Mouse (Mus musculus): ENCODE data around the gene Epha4. TPM values are rescaled to one million over a fixed set of nuclear protein-coding genes. Genes with fewer than 3 reads are reported as not detected.

Epha4 gene
- polyA plus RNA-seq (2015; fragmentation: Nextera tagmentation; extraction: Ambion mirVana), result 37.9 and 49.8 TPM in 2 replicates

DNA sequence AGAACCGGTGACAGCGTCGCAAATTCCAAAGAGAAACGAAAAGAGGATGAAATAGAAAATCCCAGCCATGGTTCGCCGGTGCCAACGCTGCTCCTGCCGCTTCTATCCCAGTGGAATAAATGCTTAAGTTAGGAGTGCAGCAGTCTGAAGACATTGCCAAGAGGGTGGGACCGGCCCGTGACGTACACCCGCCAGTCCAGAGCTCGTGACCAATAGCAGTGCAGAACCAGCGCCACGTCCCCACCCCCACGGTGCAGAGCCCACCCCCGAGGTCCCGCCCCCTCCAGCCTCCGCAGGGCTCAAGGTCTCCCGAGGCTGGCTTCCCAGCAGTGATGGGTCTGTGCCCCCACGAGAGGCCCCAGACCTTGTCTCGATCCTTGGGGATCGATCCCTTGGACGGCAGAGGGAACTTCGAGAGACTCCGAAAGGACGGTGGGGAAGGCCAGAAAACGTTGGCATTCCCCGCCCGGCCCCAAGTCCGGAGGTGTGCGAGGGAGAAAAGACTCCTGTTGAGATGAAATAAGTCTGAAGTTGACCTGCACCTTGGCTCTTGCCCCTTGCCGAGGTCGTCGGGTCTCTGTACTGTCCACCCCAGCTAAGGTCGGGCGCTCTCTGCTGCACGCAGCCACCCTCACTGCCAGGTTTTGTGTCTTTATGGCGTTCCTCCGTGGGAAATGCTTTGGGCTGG, at the start of gene Epha4:
Epha4 (minus strand) TSS at position 126 of the 688 bp plus-strand sequence.
- no peaks in the 10 kb centered on the region for H3K36me3 ChIP-seq
- peak within 1 kb of the TSS; percentile 68 for H3K4me3 ChIP-seq
- 0 out of 2 replicates have a peak, but pooled peaks cover 2% of the 10 kb centered on the region for H3K27me3 ChIP-seq
- peak; percentile 96 for ATAC-seq (ENCODE audit: low FRiP score, low read depth)
- peak within 1 kb of the TSS; percentile 71 for H3K9ac ChIP-seq
- peak within 1 kb of the TSS; percentile 87 for H3K27ac ChIP-seq (replicated peaks)
- H3K4me1 ChIP-seq (replicated peaks), result peaks cover 27% of the 10 kb centered on the region
- H3K4me2 ChIP-seq, result peak within 1 kb of the TSS; percentile 92
- no peaks in the 10 kb centered on the region for H3K9me3 ChIP-seq
- WGBS, result under 1% methylated on average over 40 of the region's 40 CpGs

DNA sequence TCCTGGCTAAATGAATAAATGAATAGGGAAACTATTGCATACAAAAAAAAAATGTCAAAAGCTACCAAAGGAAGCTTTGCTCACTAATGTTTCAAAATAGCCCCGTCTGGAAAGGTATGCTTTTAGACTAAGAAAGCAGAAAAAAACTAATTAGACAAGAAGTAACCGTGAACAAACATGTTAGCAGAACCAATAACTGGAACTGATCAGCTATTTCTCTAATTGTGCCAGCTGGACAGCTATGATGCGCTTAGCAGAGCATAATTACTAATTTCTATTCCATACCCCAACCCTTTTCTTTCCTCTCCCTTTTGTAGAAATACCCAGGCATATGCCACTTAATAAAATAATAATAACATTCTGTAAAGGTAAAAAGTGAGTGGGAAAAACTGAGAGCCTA, 41.3 kb upstream of the Epha4 start:
- WGBS, result 27% methylated on average over 3 of the region's 3 CpGs
- peaks cover 5% of the 10 kb centered on the region; the same call in 1 of the 2 replicates for H3K4me1 ChIP-seq (replicated peaks)
- H3K27ac ChIP-seq (replicated peaks), result no peak overlapping the region

DNA sequence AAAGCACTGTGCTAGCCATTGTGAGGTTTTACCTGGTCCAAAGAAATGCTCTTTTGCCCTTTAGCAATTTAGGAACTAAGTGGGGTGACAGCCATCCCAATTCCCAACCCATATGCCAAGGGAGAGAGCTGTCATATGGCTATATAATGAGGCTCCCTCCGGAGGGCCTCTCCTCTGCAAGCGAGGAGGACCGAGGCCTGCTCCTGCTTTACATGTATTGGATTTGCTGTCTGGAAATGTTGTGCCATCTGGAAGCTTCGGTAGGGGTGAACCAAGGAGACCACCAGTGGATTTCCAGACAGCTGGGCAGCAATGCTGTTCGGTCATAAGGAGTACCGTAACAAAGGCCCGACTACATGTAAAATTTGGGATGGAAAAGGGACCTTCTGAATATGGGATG, 37.0 kb upstream of the Epha4 start:
- H3K9ac ChIP-seq, result no peak overlapping the region
- no peak overlapping the region for H3K4me3 ChIP-seq
- H3K4me2 ChIP-seq, result no peak overlapping the region
- H3K27ac ChIP-seq (replicated peaks), result no peak overlapping the region
- H3K27me3 ChIP-seq, result no peaks in the 10 kb centered on the region
- H3K9me3 ChIP-seq, result no peaks in the 10 kb centered on the region
- 48% methylated on average over 7 of the region's 7 CpGs for WGBS
- peak; percentile 38; the same call in 1 of the 2 replicates for ATAC-seq (ENCODE audit: low FRiP score, low read depth)
- H3K36me3 ChIP-seq, result no peaks in the 10 kb centered on the region
- peaks cover 6% of the 10 kb centered on the region for H3K4me1 ChIP-seq (replicated peaks)

More for the DNA sequence above, 41.3 kb upstream of the Epha4 start:
- H3K9me3 ChIP-seq, result no peaks in the 10 kb centered on the region
- no peak overlapping the region for H3K9ac ChIP-seq
- no peaks in the 10 kb centered on the region for H3K27me3 ChIP-seq
- no peak overlapping the region for H3K4me2 ChIP-seq
- no peaks in the 10 kb centered on the region for H3K36me3 ChIP-seq
- no peak overlapping the region for H3K4me3 ChIP-seq
- no peak for ATAC-seq (ENCODE audit: low FRiP score, low read depth)

DNA sequence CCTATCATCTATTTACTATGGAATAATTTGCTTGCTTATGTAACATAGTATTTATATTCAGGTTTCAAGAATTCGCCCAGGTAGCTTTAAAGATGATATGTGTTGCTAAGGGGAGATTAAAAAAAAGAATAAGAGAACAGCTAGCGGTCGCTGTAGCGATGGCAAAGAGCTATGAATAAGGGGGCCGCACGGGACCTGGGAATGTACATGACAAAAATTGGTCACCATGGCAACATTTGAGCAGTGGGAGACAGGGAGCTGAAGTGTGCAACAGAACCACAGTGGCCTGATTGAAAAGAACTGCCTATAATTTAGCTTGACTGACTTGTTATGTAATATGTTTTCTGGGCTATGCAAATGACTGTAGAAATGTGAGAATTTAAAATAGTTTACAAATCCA, 30.8 kb upstream of the Epha4 start:
- peak; percentile 88 for ATAC-seq (ENCODE audit: low FRiP score, low read depth)
- peak overlapping the region; percentile 15; the same call in 1 of the 2 replicates for H3K4me2 ChIP-seq
- 12% methylated on average over 6 of the region's 6 CpGs for WGBS
- no peak overlapping the region for H3K9ac ChIP-seq
- H3K27ac ChIP-seq (replicated peaks), result peak overlapping the region; percentile 62
- H3K27me3 ChIP-seq, result no peaks in the 10 kb centered on the region
- no peak overlapping the region for H3K4me3 ChIP-seq
- H3K36me3 ChIP-seq, result no peaks in the 10 kb centered on the region
- H3K9me3 ChIP-seq, result no peaks in the 10 kb centered on the region
- peaks cover 24% of the 10 kb centered on the region for H3K4me1 ChIP-seq (replicated peaks)

DNA sequence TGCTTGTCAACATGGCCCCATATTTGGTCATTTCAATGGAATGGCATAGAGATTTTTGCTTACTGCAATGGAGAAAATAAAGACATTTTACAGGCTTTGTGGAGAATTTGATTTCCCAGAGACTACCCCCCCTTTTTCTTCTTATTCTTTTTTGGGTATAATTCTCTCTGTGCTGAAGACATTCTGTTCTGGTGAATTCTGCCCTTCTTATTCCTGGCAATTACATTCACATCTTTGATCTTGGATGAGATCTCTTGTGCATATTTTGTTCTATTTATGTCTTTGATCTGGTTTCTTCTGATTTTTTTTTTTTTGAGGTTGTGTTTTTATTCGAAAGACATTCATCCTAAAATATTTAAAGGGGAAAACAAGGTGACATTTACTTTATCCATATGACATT, 30.1 kb upstream of the Epha4 start:
- H3K9me3 ChIP-seq, result no peaks in the 10 kb centered on the region
- no peaks in the 10 kb centered on the region for H3K36me3 ChIP-seq
- 85% methylated on average over 1 of the region's 1 CpGs for WGBS
- no peak overlapping the region for H3K4me2 ChIP-seq
- H3K27ac ChIP-seq (replicated peaks), result peak overlapping the region; percentile 63; the same call in 1 of the 2 replicates
- no peak for ATAC-seq (ENCODE audit: low FRiP score, low read depth)
- peaks cover 24% of the 10 kb centered on the region for H3K4me1 ChIP-seq (replicated peaks)
- no peak overlapping the region for H3K4me3 ChIP-seq
- no peaks in the 10 kb centered on the region for H3K27me3 ChIP-seq
- H3K9ac ChIP-seq, result no peak overlapping the region

DNA sequence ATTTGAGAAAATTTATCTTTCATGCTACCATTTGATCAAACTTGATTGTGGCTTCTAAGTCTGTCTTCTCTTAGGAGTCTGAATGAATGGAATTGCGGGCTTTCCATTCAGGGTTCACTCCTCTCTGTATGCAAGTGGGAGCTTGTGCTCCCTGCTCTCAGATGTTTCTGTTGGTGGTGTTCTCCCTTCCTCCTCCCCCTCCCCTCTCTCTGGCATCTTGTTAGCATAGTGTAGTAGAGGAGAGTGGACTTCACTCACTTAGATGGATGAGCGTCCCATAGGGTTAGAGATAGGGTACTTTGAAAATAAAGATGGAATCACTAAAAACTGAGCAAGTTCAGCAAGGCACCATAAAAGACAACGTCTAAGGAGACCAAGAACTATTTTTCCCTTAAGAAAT, 29.4 kb upstream of the Epha4 start:
- H3K36me3 ChIP-seq, result no peaks in the 10 kb centered on the region
- ATAC-seq (ENCODE audit: low FRiP score, low read depth), result no peak
- H3K27ac ChIP-seq (replicated peaks), result no peak overlapping the region
- no peak overlapping the region for H3K4me2 ChIP-seq
- no peaks in the 10 kb centered on the region for H3K9me3 ChIP-seq
- H3K4me3 ChIP-seq, result no peak overlapping the region
- H3K27me3 ChIP-seq, result no peaks in the 10 kb centered on the region
- H3K9ac ChIP-seq, result no peak overlapping the region
- H3K4me1 ChIP-seq (replicated peaks), result peaks cover 24% of the 10 kb centered on the region
- WGBS, result 22% methylated on average over 3 of the region's 3 CpGs

DNA sequence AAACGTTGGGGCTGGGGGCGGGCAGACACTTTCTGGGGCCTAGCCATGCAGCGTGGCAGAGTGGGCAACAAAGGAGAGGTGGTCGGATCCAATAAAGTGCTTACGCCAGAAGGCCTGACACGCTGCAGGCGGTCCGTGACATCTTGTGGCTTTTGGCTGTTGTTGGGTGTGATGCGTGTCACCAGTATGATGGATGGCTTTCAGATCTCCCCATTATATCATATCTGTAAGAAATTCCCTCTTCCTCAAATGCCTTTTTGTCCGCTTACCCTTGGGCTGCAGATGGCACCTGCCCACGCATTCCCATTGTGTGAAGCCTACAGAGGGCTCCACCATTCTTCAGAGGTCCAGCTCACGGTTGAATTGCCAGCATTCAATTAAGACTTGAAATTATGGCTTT, 25.1 kb upstream of the Epha4 start:
- Histone ChIP-seq H3K9ac (no peak overlapping the region), H3K27ac (replicated peaks) (no peak overlapping the region), H3K4me2 (no peak overlapping the region), H3K9me3 (no peaks in the 10 kb centered on the region), H3K27me3 (no peaks in the 10 kb centered on the region), H3K4me3 (no peak overlapping the region), H3K4me1 (replicated peaks) (0 out of 2 replicates have a peak, but pooled peaks cover 5% of the 10 kb centered on the region), H3K36me3 (no peaks in the 10 kb centered on the region)
- 47% methylated on average over 12 of the region's 12 CpGs for WGBS
- ATAC-seq (ENCODE audit: low FRiP score, low read depth), result 0 out of 2 replicates have a peak, but pooled peaks have one; percentile 48

DNA sequence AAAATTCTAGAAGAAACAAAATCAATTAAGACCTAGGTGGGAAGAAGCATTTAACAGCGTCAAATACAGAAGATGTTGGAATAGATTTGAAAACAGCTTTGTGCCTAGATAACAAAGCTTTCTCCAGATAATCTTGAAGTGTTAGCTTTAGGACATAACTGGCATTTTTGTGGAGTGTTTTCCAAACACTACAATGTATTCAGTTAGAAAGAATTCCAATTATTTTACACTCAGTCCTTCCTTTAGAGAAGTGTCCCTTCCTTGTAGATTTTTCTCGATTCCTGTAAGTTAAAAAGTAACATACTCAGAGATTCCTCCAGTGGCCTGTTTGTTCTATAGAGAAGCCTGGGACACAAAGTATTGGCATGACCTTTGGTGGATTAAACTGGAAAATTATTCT, 23.7 kb upstream of the Epha4 start:
- no peak for ATAC-seq (ENCODE audit: low FRiP score, low read depth)
- no peak overlapping the region for H3K9ac ChIP-seq
- 75% methylated on average over 2 of the region's 2 CpGs for WGBS
- no peaks in the 10 kb centered on the region for H3K4me1 ChIP-seq (replicated peaks)
- no peak overlapping the region for H3K4me2 ChIP-seq
- H3K27ac ChIP-seq (replicated peaks), result no peak overlapping the region
- H3K4me3 ChIP-seq, result no peak overlapping the region
- H3K36me3 ChIP-seq, result no peaks in the 10 kb centered on the region
- H3K27me3 ChIP-seq, result no peaks in the 10 kb centered on the region
- no peaks in the 10 kb centered on the region for H3K9me3 ChIP-seq

DNA sequence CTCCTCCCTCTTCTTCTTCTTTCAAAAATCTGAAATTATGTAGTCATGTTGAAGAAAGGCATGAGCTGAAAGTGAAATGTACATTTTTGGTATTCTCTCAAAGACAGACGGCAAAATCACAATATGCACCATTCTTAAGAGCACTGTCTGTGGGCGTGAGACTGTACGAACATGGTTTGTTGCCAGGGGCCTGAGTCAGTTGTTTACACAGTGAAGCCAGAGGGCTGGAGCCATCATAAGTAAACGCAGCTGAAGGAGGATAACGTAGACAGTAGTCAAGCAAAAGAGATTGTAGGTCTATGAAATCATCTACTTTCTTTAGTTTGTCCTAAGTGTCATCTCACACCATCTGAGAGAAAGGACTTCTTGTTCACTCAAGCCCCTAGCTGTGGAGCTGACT, 21.0 kb upstream of the Epha4 start:
- Histone ChIP-seq H3K27me3 (no peaks in the 10 kb centered on the region), H3K4me2 (no peak overlapping the region), H3K36me3 (no peaks in the 10 kb centered on the region), H3K9me3 (no peaks in the 10 kb centered on the region), H3K9ac (no peak overlapping the region), H3K4me3 (no peak overlapping the region), H3K27ac (replicated peaks) (no peak overlapping the region), H3K4me1 (replicated peaks) (peaks cover 11% of the 10 kb centered on the region)
- ATAC-seq (ENCODE audit: low FRiP score, low read depth), result no peak
- WGBS, result 83% methylated on average over 5 of the region's 5 CpGs

DNA sequence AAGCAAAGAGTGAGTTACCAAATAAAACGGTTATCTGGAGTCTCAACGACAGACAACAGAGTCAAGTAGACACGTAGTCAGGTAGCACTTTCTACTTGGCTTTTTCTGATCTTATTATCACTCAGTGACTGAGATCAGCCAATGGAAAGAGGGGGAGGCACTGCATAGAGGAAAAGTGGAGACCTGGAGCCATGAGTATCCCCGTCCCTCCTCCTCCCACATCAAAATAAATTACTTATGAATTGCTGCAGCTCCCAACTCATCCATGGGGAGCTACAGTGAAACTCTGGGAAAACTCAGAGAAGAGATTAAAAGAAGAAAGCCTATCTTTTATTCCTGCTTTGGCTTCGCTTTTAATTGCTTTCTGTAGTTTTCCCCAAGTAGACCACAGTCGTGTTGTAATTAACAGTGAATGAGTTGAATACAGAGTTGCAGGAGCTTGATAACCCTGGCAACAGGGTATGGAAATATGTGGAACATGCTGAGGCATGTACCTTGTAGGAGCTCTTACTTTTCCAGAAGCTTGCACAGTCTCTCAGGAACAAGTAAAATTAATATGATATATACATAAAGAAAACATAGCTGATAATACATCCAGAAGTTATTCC, 17.8 kb upstream of the Epha4 start:
- no peak overlapping the region for H3K9ac ChIP-seq

DNA sequence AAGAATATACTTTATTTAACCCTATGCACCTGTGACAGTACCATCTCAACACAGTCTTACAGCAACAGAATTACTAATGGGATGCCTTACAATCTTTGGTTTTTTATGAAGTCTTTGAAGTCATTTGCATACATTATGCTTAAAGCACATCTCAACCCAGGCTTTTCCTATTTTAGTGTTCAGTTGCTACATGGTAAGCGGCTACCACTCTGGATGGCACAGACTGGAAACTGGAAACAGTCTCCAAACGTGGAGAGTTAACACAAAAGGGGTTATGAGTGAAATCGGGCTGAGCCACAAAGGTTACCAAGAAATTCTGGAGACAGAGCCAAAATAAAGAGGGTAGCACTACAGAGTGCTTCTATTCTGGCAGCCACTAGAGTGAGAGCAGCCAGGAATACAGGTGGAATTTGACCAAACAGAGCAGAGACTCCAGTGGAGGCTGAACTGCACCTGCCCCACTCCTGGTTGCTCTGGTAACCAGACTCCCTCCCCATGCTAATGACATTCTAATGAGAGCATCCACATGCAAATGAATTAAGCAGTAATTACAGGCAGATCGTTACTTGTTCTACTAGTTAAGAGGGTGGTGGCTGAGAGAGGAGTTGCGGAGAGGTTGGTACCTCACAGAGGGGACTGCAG, 17.2 kb upstream of the Epha4 start:
- Histone ChIP-seq H3K4me2 (peak overlapping the region; percentile 26), H3K27ac (replicated peaks) (no peak overlapping the region; the same call in 1 of the 2 replicates), H3K4me1 (replicated peaks) (peaks cover 11% of the 10 kb centered on the region), H3K9ac (no peak overlapping the region), H3K9me3 (no peaks in the 10 kb centered on the region), H3K36me3 (no peaks in the 10 kb centered on the region), H3K27me3 (no peaks in the 10 kb centered on the region), H3K4me3 (no peak overlapping the region)
- 33% methylated on average over 5 of the region's 5 CpGs for WGBS
- peak; percentile 80 for ATAC-seq (ENCODE audit: low FRiP score, low read depth)

More for the DNA sequence above, 17.8 kb upstream of the Epha4 start:
- no peaks in the 10 kb centered on the region for H3K27me3 ChIP-seq
- H3K27ac ChIP-seq (replicated peaks), result no peak overlapping the region
- no peaks in the 10 kb centered on the region for H3K36me3 ChIP-seq
- H3K9me3 ChIP-seq, result no peaks in the 10 kb centered on the region
- ATAC-seq (ENCODE audit: low FRiP score, low read depth), result 0 out of 2 replicates have a peak, but pooled peaks have one; percentile 23
- peak overlapping the region; percentile 26 for H3K4me2 ChIP-seq
- 27% methylated on average over 6 of the region's 6 CpGs for WGBS
- peaks cover 11% of the 10 kb centered on the region for H3K4me1 ChIP-seq (replicated peaks)
- H3K4me3 ChIP-seq, result no peak overlapping the region

DNA sequence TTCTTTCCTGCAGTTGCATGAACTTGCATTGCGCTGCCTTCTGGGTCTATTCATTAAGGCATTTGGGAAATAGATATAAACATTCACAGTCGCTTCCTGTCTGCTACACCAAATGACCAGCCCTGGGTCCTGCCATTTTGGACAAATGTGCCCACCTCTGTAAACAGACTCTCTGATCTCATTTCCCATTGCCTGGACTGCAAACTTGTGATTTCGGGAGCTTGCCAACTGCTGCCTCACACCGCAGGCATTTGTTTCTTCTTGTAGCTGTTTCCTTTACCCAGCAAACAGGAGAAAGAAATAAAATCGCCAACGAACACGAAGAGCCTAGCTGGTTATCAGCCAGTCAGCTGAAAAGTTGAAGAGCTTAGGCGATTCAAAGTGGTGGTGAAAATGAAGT, 10.2 kb upstream of the Epha4 start:
- 90% methylated on average over 8 of the region's 8 CpGs for WGBS
- H3K4me3 ChIP-seq, result no peak overlapping the region
- H3K4me1 ChIP-seq (replicated peaks), result peaks cover 14% of the 10 kb centered on the region
- no peak overlapping the region for H3K9ac ChIP-seq
- H3K27ac ChIP-seq (replicated peaks), result no peak overlapping the region
- no peaks in the 10 kb centered on the region for H3K9me3 ChIP-seq
- H3K27me3 ChIP-seq, result no peaks in the 10 kb centered on the region
- no peaks in the 10 kb centered on the region for H3K36me3 ChIP-seq
- ATAC-seq (ENCODE audit: low FRiP score, low read depth), result no peak
- no peak overlapping the region for H3K4me2 ChIP-seq
